20 mouse cellular contexts compared by ENCODE assay signal in the genomic region with DNA sequence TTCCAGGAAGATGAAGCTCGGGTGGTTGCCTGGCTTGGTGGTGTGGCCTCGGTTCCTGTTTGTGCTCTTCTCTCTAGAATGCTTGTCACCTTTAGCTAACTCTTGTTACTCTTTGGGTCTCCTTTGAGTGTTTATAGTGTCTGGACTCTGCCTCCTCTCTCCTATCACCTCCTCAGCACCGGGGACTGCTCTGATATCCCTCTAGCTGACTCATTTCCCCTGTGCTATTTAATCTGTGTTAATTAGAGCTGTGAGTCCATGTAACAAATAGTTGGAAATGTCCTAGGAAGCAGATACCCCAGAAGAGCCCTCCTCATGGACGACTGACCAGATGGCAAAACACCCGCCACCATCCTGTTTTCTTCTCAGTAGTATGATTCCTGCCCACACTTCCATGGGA.
"Had no signal": no experiment of that assay in that cellular context is flagged by ENCODE, and none has a peak within 500 bp of the region (broad histone marks: within the 10 kb centered on the region; RNA-seq: fewer than 3 reads in every experiment).

No protein-coding gene starts in this region.

- H3K4me2 ChIP-seq: limb, embryonic 12.5 days; limb, embryonic 15.5 days; liver, embryonic 11.5 days; lung, embryonic 14.5 days; midbrain, embryonic 12.5 days; neural tube, embryonic 13.5 days; stomach, embryonic 15.5 days had no signal

- H3K36me3 ChIP-seq: limb, embryonic 15.5 days; stomach, embryonic 15.5 days had no signal

- H3K9me3 ChIP-seq: limb, embryonic 12.5 days; limb, embryonic 15.5 days; midbrain, embryonic 12.5 days; neural tube, embryonic 13.5 days; stomach, embryonic 15.5 days had no signal

- H3K27me3 ChIP-seq: limb, embryonic 12.5 days; limb, embryonic 15.5 days; midbrain, embryonic 12.5 days; neural tube, embryonic 13.5 days; stomach, embryonic 15.5 days had no signal

- H3K27ac ChIP-seq: limb, embryonic 15.5 days; liver, embryonic 14.5 days; macrophage; midbrain, embryonic 12.5 days; neural tube, embryonic 13.5 days; stomach, embryonic 15.5 days had no signal

- H3K4me1 ChIP-seq: midbrain, embryonic 12.5 days; neural tube, embryonic 13.5 days; stomach, embryonic 15.5 days had no signal

- DNase-seq: kidney, postnatal 10 days; kidney, postnatal 4 days; left cerebral cortex, postnatal 4 days; liver, postnatal 0 days; retina, postnatal 1 day; right cerebral cortex, postnatal 25 days; spleen, adult 18-20 months; thymus, postnatal 25 days had no signal

- H3K4me3 ChIP-seq: limb, embryonic 12.5 days; limb, embryonic 15.5 days; midbrain, embryonic 12.5 days; myocyte; neural tube, embryonic 13.5 days; stomach, embryonic 15.5 days had no signal

- H3K9ac ChIP-seq: limb, embryonic 12.5 days; limb, embryonic 15.5 days; liver, embryonic 14.5 days; liver, postnatal 0 days; lung, embryonic 14.5 days; midbrain, embryonic 12.5 days; neural tube, embryonic 13.5 days; stomach, embryonic 15.5 days had no signal

- ATAC-seq: liver, postnatal 0 days; lung, postnatal 0 days; midbrain, embryonic 16.5 days had no signal
